Mouse (Mus musculus) midbrain, embryonic 12.5 days (tissue): ENCODE measurements around the gene Rgs7bp. TPM values are rescaled to one million over a fixed set of nuclear protein-coding genes. Genes with fewer than 3 reads are reported as not detected.

Source experiments
- ATAC-seq: fragments of 200-750 bp; cut with Nextera tagmentation; 2 replicates; pipeline ENCODE4 v1.8.0; 2017; ENCODE audit warnings: low read depth, moderate TSS enrichment, moderate library complexity; ENCODE audit not compliant: low FRiP score
- H3K27ac ChIP-seq: fragments of 300-500 bp; sonication (generic); replicated peaks from 2 replicates; pipeline ENCODE4 v1.5.1; 2016; ENCODE audit warnings: mild to moderate bottlenecking
- H3K27me3 ChIP-seq: fragments of 300-500 bp; sonication (generic); 2 replicates; pipeline ENCODE4 v1.6.1; 2016; ENCODE audit warnings: mild to moderate bottlenecking
- H3K36me3 ChIP-seq: fragments of 300-500 bp; sonication (generic); 2 replicates; pipeline ENCODE4 v1.6.1; 2016
- H3K4me1 ChIP-seq: fragments of 300-500 bp; sonication (generic); 2 replicates; pipeline ENCODE4 v1.6.1; 2016
- H3K4me2 ChIP-seq: fragments of 300-500 bp; sonication (generic); replicated peaks from 2 replicates; pipeline ENCODE4 v1.6.1; 2016; ENCODE audit warnings: mild to moderate bottlenecking, moderate library complexity
- H3K4me3 ChIP-seq: fragments of 300-500 bp; sonication (generic); 2 replicates; pipeline ENCODE4 v1.5.1; 2016; ENCODE audit warnings: mild to moderate bottlenecking
- H3K9ac ChIP-seq: fragments of 300-500 bp; sonication (generic); replicated peaks from 2 replicates; pipeline ENCODE4 v1.6.1; 2016; ENCODE audit warnings: mild to moderate bottlenecking, moderate library complexity
- H3K9me3 ChIP-seq: fragments of 300-500 bp; sonication (generic); 2 replicates; pipeline ENCODE4 v1.6.1; 2016; ENCODE audit warnings: mild to moderate bottlenecking
- WGBS: fragments of 180-500 bp; shearing (Covaris S2); methylation state at CpG from one replicate; pipeline ENCODE4 v1.1.7; 2016; 5-methylcytosine and 5-hydroxymethylcytosine counted together
- polyA plus RNA-seq: library from polyadenylated mRNA; unstranded; fragments of >200 nt; fragmentation: Nextera tagmentation; extraction: Ambion mirVana; gene quantifications from 2 replicates; pipeline ENCODE4 v1.2.1, GENCODE M21; 2016

Gene Rgs7bp
- polyA plus RNA-seq, 1 experiment from 2014 or later = 1.8 TPM

DNA sequence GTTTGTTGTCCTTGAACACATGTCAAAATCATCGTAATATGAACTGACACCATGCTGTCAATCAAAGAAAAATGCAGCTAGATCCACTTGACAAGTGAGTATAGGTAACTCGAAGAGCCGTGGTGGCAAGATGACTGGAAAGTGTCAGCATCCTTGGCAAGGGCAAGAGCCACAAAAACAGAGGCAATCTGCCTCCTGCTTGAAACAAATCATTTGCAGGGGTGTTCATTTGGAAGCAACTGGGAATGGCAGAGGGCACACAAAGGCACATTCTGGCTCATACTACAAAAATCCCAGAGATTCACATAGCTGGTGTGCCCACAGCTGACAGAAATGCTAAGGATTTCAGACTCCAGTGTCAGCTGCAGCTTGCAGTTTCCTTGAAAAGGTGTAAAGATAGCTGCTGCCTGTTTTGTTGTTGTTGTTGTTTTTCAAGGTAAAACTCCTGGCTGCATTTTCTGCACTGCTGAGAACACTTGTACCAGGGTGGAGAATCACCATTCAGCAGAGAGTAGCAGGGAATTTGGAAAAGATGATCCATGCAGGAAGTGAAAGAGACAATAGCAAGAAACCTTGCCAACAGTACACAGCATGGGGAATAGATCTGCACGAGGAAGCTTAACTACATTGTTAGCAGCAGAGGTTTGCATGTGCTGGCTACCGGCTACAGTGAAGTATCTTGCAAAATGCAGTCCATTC is 52.4 kb downstream of the Rgs7bp start:
- Histone ChIP-seq H3K27me3 (no peaks in the 10 kb centered on the region), H3K9me3 (no peaks in the 10 kb centered on the region), H3K4me1 (no peaks in the 10 kb centered on the region), H3K27ac (no peak overlapping the region), H3K4me2 (no peak overlapping the region), H3K9ac (no peak overlapping the region), H3K36me3 (no peaks in the 10 kb centered on the region), H3K4me3 (no peak overlapping the region)
- ATAC-seq = 0 out of 2 replicates have a peak, but pooled peaks have one; percentile 27
- whole genome bisulfite sequencing = 74% methylated on average over 5 of the region's 5 CpGs

GRCm38 (mm10) chr13:105001714-105002113 is 53.0 kb downstream of the Rgs7bp start:
- Histone ChIP-seq H3K4me1 (no peaks in the 10 kb centered on the region), H3K9me3 (no peaks in the 10 kb centered on the region), H3K9ac (no peak overlapping the region), H3K4me3 (no peak overlapping the region), H3K27me3 (no peaks in the 10 kb centered on the region), H3K27ac (no peak overlapping the region), H3K36me3 (no peaks in the 10 kb centered on the region), H3K4me2 (no peak overlapping the region)
- WGBS = 73% methylated on average over 2 of the region's 2 CpGs
- ATAC-seq = no peak

DNA sequence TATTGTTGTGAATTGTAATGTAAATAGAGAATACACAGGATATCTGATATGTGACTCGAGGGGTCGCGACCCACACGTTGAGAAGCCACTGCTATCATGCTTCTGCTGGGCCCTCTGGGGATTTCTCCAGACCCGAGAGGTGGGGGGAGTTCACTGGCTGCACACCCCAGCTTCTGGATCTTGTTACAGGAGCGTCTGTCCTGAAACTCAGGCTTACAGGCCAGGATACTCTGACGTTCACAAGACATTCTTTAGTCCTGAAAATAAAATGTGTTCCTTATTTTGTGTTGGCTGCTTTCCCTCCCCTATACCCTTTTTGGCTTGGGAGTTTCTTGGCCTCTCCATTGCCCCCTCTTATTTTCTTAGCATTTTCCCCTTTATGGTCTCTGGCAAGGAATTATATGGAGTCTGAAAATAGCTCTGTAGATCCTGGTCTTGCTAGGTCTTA is 65.9 kb downstream of the Rgs7bp start:
- no peak for ATAC-seq
- no peaks in the 10 kb centered on the region for H3K9me3 ChIP-seq
- WGBS = 78% methylated on average over 7 of the region's 7 CpGs
- H3K4me1 ChIP-seq = no peaks in the 10 kb centered on the region
- H3K4me3 ChIP-seq = no peak overlapping the region
- no peak overlapping the region for H3K9ac ChIP-seq
- no peaks in the 10 kb centered on the region for H3K27me3 ChIP-seq
- no peak overlapping the region for H3K27ac ChIP-seq
- no peak overlapping the region for H3K4me2 ChIP-seq
- H3K36me3 ChIP-seq = no peaks in the 10 kb centered on the region

DNA sequence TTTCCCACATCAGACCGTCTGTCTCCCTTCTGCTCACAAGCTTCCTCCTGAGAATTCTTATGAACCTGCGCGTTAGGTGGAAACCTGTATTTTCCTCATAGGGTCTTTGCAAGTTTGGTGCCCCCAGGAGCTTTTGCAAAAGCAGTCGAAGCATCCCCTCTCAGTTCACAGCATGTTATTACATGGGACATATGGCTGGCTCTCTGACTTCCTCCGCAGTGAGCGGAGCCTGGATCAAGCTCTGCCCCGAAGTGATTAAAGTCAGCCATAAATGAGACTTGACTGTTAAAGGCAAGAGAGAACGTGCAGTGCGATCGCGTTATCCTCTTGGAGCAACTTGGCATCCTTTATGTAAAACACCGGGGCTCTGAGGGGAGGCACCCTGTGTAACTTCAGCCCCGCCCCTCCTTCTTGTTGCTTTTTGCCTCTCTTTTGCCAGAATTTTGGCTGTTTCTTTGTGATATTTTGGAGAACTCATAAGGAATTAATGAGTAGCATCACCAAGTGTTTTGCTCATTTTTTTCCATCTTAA is 66.7 kb downstream of the Rgs7bp start:
- no peaks in the 10 kb centered on the region for H3K27me3 ChIP-seq
- WGBS = 86% methylated on average over 13 of the region's 13 CpGs
- H3K4me2 ChIP-seq = no peak overlapping the region
- H3K4me3 ChIP-seq = no peak overlapping the region
- H3K27ac ChIP-seq = no peak overlapping the region
- H3K9me3 ChIP-seq = no peaks in the 10 kb centered on the region
- no peaks in the 10 kb centered on the region for H3K4me1 ChIP-seq
- H3K36me3 ChIP-seq = no peaks in the 10 kb centered on the region
- no peak overlapping the region for H3K9ac ChIP-seq
- no peak for ATAC-seq

DNA sequence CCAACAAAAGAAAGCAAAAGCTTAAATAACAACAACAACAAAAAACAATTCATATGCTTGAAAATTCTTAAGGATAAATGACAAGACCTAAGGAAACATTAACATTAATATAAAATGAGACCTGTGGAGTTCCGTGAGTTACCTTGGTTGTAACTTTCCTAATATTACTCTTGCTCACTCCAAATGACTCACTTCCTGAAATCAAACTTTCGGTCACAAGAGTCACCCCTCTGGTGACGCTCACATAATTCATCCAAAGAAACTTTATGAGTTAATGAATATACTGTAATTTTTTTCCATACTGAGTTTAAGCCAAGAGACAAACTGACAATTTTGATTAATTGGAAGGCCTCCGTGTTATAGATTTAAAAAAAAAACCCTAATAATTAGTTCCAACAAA is 69.0 kb downstream of the Rgs7bp start:
- H3K27me3 ChIP-seq = no peaks in the 10 kb centered on the region
- WGBS = 91% methylated on average over 4 of the region's 4 CpGs
- H3K4me3 ChIP-seq = no peak overlapping the region
- no peaks in the 10 kb centered on the region for H3K36me3 ChIP-seq
- no peak overlapping the region for H3K4me2 ChIP-seq
- no peak for ATAC-seq
- H3K9ac ChIP-seq = no peak overlapping the region
- H3K4me1 ChIP-seq = no peaks in the 10 kb centered on the region
- H3K9me3 ChIP-seq = no peaks in the 10 kb centered on the region
- H3K27ac ChIP-seq = no peak overlapping the region

DNA sequence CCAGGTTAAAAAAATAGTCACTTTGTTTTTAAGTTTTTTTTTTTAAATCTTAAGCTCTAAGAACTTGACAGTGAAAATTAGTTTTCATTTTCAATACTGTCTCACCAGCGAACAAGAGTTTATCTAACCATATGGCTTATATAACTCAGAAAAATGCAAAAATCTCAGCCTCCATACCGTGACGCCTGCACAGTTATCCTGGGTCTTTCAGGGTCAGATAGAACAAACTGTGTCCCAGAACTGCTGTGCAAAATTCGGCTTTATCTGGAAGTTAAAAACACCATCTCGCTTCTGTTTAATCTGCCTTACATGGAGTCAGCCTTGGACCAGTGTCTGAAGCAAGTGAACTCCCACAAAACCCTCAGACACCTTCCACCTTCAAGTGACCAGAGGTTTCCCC is 70.7 kb downstream of the Rgs7bp start:
- WGBS = 81% methylated on average over 5 of the region's 5 CpGs
- ATAC-seq = no peak

DNA sequence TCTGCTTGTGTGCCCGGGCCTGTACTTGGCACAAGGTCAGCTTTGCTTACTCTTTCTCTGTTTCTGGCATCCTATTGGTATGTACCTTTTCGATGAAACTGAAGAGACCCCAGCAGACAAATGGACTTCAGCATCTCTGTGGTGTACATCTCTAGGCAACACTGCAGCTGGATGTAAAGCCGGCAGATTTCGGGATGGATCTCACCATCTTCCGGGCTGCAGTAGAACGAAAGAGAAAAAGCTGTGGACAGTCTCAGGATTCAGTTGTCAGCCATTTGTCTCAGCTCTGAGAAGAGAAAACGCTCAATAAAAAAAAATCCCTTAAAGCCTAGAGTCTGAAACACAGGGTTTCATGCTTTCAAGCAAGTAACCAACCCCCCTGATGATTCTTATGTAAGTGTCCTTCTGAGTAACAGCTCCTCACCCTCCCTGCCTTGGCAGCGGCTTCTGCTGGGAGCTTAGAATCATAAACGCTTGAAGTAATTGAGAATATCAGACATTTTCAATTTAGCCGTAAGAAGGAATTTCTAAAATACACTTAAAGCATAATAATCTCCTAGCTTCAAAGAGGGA is 71.9 kb downstream of the Rgs7bp start:
- H3K4me1 ChIP-seq = no peaks in the 10 kb centered on the region
- H3K4me3 ChIP-seq = no peak overlapping the region
- H3K27me3 ChIP-seq = no peaks in the 10 kb centered on the region
- H3K9me3 ChIP-seq = no peaks in the 10 kb centered on the region
- no peak overlapping the region for H3K27ac ChIP-seq
- 90% methylated on average over 10 of the region's 10 CpGs for WGBS
- H3K9ac ChIP-seq = no peak overlapping the region
- ATAC-seq = no peak
- no peaks in the 10 kb centered on the region for H3K36me3 ChIP-seq
- H3K4me2 ChIP-seq = no peak overlapping the region

More for the DNA sequence above, 70.7 kb downstream of the Rgs7bp start:
- H3K4me1 ChIP-seq = no peaks in the 10 kb centered on the region
- H3K27ac ChIP-seq = no peak overlapping the region
- H3K4me2 ChIP-seq = no peak overlapping the region
- no peaks in the 10 kb centered on the region for H3K9me3 ChIP-seq
- no peaks in the 10 kb centered on the region for H3K36me3 ChIP-seq
- H3K9ac ChIP-seq = no peak overlapping the region
- no peaks in the 10 kb centered on the region for H3K27me3 ChIP-seq
- no peak overlapping the region for H3K4me3 ChIP-seq

GRCm38 (mm10) chr13:104978176-104978575 is 76.6 kb downstream of the Rgs7bp start:
- Histone ChIP-seq H3K27ac (no peak overlapping the region), H3K4me1 (no peaks in the 10 kb centered on the region), H3K9me3 (no peaks in the 10 kb centered on the region), H3K27me3 (no peaks in the 10 kb centered on the region), H3K9ac (no peak overlapping the region), H3K4me2 (no peak overlapping the region), H3K36me3 (no peaks in the 10 kb centered on the region), H3K4me3 (no peak overlapping the region)
- WGBS = 79% methylated on average over 1 of the region's 1 CpGs
- no peak for ATAC-seq

- Histone ChIP-seq H3K9me3 (no peaks in the 10 kb centered on the region), H3K4me2 (no peak overlapping the region), H3K4me1 (no peaks in the 10 kb centered on the region), H3K4me3 (no peak overlapping the region), H3K27me3 (no peaks in the 10 kb centered on the region), H3K36me3 (no peaks in the 10 kb centered on the region), H3K9ac (no peak overlapping the region), H3K27ac (no peak overlapping the region)
- ATAC-seq = no peak
- 71% methylated on average over 2 of the region's 2 CpGs for WGBS
These were observed 87.2 kb downstream of the Rgs7bp start for GRCm38 (mm10) chr13:104967486-104967885.

GRCm38 (mm10) chr13:104963716-104964115 is 91.0 kb downstream of the Rgs7bp start:
- H3K36me3 ChIP-seq = no peaks in the 10 kb centered on the region
- no peaks in the 10 kb centered on the region for H3K4me1 ChIP-seq
- no peak overlapping the region for H3K9ac ChIP-seq
- WGBS = 87% methylated on average over 4 of the region's 4 CpGs
- H3K27ac ChIP-seq = no peak overlapping the region
- no peaks in the 10 kb centered on the region for H3K9me3 ChIP-seq
- no peaks in the 10 kb centered on the region for H3K27me3 ChIP-seq
- no peak overlapping the region for H3K4me2 ChIP-seq
- no peak for ATAC-seq
- H3K4me3 ChIP-seq = no peak overlapping the region

- Histone ChIP-seq H3K4me1 (no peaks in the 10 kb centered on the region), H3K27me3 (no peaks in the 10 kb centered on the region), H3K9ac (no peak overlapping the region), H3K9me3 (no peaks in the 10 kb centered on the region), H3K36me3 (no peaks in the 10 kb centered on the region), H3K27ac (no peak overlapping the region), H3K4me3 (no peak overlapping the region), H3K4me2 (no peak overlapping the region)
- ATAC-seq = peak; percentile 74
- 59% methylated on average over 11 of the region's 11 CpGs for WGBS
These were observed 91.9 kb downstream of the Rgs7bp start for GRCm38 (mm10) chr13:104962716-104963411.

DNA sequence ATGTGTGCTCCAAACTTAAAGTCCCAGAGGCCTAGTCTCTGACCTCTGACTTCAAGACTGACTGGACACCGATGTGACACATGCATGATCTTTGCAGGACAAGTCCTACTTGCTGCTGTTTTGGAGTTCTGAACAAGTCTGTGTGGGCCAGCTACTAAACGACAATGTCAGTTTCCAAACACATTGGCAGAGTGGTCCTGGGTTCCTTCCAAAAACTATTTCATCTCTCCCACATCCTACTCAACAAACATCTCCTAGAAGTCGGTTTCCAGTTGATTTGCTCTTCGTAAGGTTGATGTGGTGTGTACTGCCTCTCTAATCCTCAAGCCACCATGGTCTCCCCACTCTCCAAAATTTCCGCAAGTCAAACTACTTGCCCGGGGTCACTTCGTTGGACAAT is 92.6 kb downstream of the Rgs7bp start:
- no peaks in the 10 kb centered on the region for H3K27me3 ChIP-seq
- no peak overlapping the region for H3K4me2 ChIP-seq
- no peak overlapping the region for H3K27ac ChIP-seq
- no peaks in the 10 kb centered on the region for H3K9me3 ChIP-seq
- H3K9ac ChIP-seq = no peak overlapping the region
- no peak overlapping the region for H3K4me3 ChIP-seq
- no peaks in the 10 kb centered on the region for H3K4me1 ChIP-seq
- ATAC-seq = no peak
- H3K36me3 ChIP-seq = no peaks in the 10 kb centered on the region
- 90% methylated on average over 7 of the region's 7 CpGs for WGBS
